Mouse (Mus musculus): ENCODE data around the gene Emc3.
A peak's percentile ranks its signal among the peaks of the same experiment; 100 is the strongest.

The Emc3 gene

GRCm38 (mm10) chr6:113495071-113495675, 36.3 kb downstream of the Emc3 start:
- no peak for DNase-seq (ENCODE audit: low spot score)

- peak; percentile 81 for DNase-seq (ENCODE audit: low spot score)
Observed at GRCm38 (mm10) chr6:113494258-113494788, 37.1 kb downstream of the Emc3 start.

GRCm38 (mm10) chr6:113492101-113492864, 39.2 kb downstream of the Emc3 start:
- DNase-seq (ENCODE audit: low spot score), result no peak

- no peak for DNase-seq (ENCODE audit: low spot score)
Observed at GRCm38 (mm10) chr6:113489410-113489809, 42.0 kb downstream of the Emc3 start.

- peak; percentile 74 for DNase-seq (ENCODE audit: low spot score)
Observed at GRCm38 (mm10) chr6:113487125-113487576, 44.3 kb downstream of the Emc3 start.

- peak; percentile 42 for DNase-seq (ENCODE audit: low spot score)
Observed at GRCm38 (mm10) chr6:113483729-113484128, 47.7 kb downstream of the Emc3 start.

- peak; percentile 96 for DNase-seq (ENCODE audit: low spot score)
Observed at GRCm38 (mm10) chr6:113483100-113483615, 48.3 kb downstream of the Emc3 start, which contains the start of gene Creld1. Gene Creld1 (plus strand): TSS chr6:113483297.

GRCm38 (mm10) chr6:113482477-113483099, 48.9 kb downstream of the Emc3 start:
- DNase-seq (ENCODE audit: low spot score), result peak; percentile 43

- DNase-seq (ENCODE audit: low spot score), result no peak
Observed at GRCm38 (mm10) chr6:113480555-113481373, 50.7 kb downstream of the Emc3 start.

- DNase-seq (ENCODE audit: low spot score), result no peak
Observed at GRCm38 (mm10) chr6:113478906-113479305, 52.5 kb downstream of the Emc3 start.

- no peak for DNase-seq (ENCODE audit: low spot score)
Observed at GRCm38 (mm10) chr6:113477353-113477752, 54.1 kb downstream of the Emc3 start.

- DNase-seq (ENCODE audit: low spot score), result no peak
Observed at GRCm38 (mm10) chr6:113473715-113474114, 57.7 kb downstream of the Emc3 start.

- no peak for DNase-seq (ENCODE audit: low spot score)
Observed at GRCm38 (mm10) chr6:113473246-113473645, 58.2 kb downstream of the Emc3 start.

GRCm38 (mm10) chr6:113472061-113472460, 59.4 kb downstream of the Emc3 start:
- no peak for DNase-seq (ENCODE audit: low spot score)

- DNase-seq (ENCODE audit: low spot score), result no peak
Observed at GRCm38 (mm10) chr6:113471297-113471936, 60.0 kb downstream of the Emc3 start, which contains the start of gene Il17rc. Gene Il17rc (plus strand): TSS chr6:113471427.

GRCm38 (mm10) chr6:113469432-113469831, 62.0 kb downstream of the Emc3 start:
- DNase-seq (ENCODE audit: low spot score), result peak; percentile 91

- DNase-seq (ENCODE audit: low spot score), result peak; percentile 87
Observed at GRCm38 (mm10) chr6:113469021-113469420, 62.4 kb downstream of the Emc3 start.

- DNase-seq (ENCODE audit: low spot score), result no peak
Observed at GRCm38 (mm10) chr6:113468512-113468911, 62.9 kb downstream of the Emc3 start.

- DNase-seq (ENCODE audit: low spot score), result peak; percentile 35
Observed at GRCm38 (mm10) chr6:113465602-113466001, 65.8 kb downstream of the Emc3 start.

All from embryo, embryonic 10 days (tissue).